Mouse (Mus musculus) left cerebral cortex, adult 2 months (tissue): ENCODE data around the gene Tekt1. TPM values are rescaled to one million over a fixed set of nuclear protein-coding genes. Genes with fewer than 3 reads are reported as not detected.
A peak's percentile ranks its signal among the peaks of the same experiment; 100 is the strongest.

ENCODE experiments used
- DNase-seq, 2 experiments: peaks; one replicate each; pipeline ENCODE4 v3.0.0; 2021 to 2022; ENCODE audit warnings: low spot score in 2 of 2, mixed read lengths in 1 of 2; ENCODE audit errors: extremely low spot score in 1 of 2
- H3K27ac ChIP-seq: fragments of 200-600 bp; 2 replicates; pipeline ENCODE4 v1.8.1; 2022
- H3K4me3 ChIP-seq: fragments of 200-600 bp; 2 replicates; pipeline ENCODE4 v1.8.1; 2022
- CTCF ChIP-seq: fragments of 200-600 bp; IDR thresholded peaks from 2 replicates; pipeline ENCODE4 v1.8.1; 2022; ENCODE audit warnings: antibody characterized with exemption, mild to moderate bottlenecking, moderate library complexity
- intact Hi-C: fragments of 180-260 bp; cut with DNase I; formaldehyde crosslinking; loops from one replicate; pipeline ENCODE4 v1.15.1; 2025
- total RNA-seq, 2 experiments: library from RNA; stranded (reverse); gene quantifications; 2 replicates each; pipeline ENCODE4 v1.2.3; 2021

The Tekt1 gene
- total RNA-seq, 2 experiments from 2014 or later, result 2.3 to 3.6 TPM

DNA sequence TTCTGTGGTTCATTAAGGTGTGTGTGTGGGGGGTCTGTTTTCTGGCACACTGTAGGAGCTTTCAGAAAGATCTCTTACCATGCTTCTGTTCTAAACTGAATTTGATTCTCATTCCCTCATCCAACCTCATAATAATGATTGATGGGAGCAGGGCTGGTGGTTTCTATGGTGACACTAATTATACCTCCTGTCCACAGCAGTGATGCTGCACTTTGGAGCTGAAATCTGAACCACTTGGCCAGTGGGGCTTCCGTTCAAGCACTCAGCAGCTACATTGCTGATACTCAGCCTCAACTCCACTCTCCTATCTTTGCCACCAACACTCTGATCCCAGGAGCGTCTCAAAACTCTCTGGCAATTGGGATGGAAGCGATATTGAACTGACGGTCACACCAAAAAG lies 17.1 kb upstream of the Tekt1 start:
- Histone ChIP-seq H3K4me3 (no peak overlapping the region), H3K27ac (no peak overlapping the region)
- no peak for TF ChIP-seq CTCF
- intact Hi-C loops, result no loop called here
- DNase-seq, result no peak

DNA sequence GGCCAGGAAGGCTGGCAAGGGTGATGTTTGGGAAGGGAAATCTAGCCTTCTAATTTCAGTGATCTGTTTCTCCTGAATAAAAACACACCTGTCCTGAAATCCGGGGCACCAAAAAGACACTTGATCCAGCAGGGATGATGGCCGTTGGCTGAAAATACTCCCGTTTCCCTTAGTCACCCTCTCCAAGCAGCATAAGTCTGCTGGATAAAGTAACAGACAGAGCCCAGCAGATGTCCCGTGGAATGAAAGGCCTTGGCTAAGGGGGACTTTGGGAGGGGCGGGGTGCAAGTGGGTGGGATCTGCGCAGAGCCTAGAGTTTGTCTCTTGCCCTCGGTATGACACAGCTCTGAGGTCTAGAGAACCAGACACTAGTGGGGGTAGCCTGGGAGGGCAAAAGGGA lies 16.0 kb upstream of the Tekt1 start:
- TF ChIP-seq CTCF, result no peak
- H3K27ac ChIP-seq, result no peak overlapping the region
- intact Hi-C loops, result no loop called here

DNA sequence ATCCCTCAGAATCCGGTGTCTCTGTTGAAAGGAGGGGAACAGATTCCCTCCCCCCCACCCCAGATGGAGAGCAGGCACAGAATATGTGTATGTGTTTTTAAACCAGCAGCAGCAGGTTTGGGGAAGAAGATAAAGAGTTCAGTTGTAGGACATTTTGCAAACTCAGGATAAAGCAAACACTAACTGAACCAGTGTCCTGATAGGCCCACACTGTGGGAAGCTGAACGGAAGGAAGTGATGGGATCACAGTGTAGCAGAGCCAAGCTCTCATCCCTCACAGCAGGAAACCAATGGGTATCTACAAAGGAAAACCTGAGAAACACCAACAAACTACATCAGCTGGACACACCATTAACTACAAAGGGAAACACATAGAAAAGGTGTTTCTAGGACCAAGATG lies 14.3 kb upstream of the Tekt1 start:
- no peak for TF ChIP-seq CTCF
- Histone ChIP-seq H3K4me3 (no peak overlapping the region), H3K27ac (no peak overlapping the region)
- intact Hi-C loops, result no loop called here
- no peak for DNase-seq

More for the DNA sequence above, 16.0 kb upstream of the Tekt1 start:
- no peak overlapping the region for H3K4me3 ChIP-seq
- DNase-seq, result no peak

DNA sequence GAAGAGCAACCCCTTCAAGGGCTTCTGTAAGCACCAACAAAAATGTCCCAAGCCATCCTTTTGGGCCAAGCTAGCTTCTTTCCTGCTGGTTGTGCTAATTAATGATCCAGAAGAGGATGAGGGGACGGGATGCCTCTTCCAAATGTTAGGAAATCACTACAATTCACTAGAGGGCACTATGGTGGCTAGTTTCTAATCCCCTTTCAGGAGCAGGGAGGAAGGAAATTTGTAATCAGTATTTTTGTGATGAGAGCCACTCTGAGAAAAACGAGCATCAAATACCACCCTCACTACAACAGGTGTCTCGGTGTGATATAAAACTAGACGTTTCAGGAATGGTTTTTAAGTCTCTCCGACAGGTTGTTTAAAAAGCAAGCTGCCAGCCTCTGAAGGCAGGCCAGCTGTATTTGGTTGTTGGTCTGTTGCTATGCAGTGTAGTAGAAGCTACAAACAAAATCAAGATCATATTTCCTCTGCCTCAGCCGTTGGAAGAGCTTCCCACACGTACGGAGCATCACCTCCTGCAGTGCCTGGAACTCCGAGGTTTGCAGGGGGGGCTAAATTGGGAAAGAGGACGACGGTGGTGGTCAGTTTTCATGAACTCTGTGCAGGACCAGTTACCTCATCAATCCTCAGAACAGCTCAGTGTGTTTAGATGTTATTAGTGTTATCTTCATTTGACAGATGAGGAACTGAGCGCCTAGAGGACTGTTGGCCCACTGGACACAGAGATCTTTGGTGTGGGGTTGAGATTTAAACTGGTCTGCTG lies 7.8 kb upstream of the Tekt1 start:
- intact Hi-C loops, result loop anchor here (5.0 kb wide), 1 partner anchor 57 kb away; no protein-coding TSS in a partner anchor
- Histone ChIP-seq H3K4me3 (no peak overlapping the region), H3K27ac (no peak overlapping the region)
- no peak for DNase-seq
- TF ChIP-seq CTCF, result peak; percentile 31

DNA sequence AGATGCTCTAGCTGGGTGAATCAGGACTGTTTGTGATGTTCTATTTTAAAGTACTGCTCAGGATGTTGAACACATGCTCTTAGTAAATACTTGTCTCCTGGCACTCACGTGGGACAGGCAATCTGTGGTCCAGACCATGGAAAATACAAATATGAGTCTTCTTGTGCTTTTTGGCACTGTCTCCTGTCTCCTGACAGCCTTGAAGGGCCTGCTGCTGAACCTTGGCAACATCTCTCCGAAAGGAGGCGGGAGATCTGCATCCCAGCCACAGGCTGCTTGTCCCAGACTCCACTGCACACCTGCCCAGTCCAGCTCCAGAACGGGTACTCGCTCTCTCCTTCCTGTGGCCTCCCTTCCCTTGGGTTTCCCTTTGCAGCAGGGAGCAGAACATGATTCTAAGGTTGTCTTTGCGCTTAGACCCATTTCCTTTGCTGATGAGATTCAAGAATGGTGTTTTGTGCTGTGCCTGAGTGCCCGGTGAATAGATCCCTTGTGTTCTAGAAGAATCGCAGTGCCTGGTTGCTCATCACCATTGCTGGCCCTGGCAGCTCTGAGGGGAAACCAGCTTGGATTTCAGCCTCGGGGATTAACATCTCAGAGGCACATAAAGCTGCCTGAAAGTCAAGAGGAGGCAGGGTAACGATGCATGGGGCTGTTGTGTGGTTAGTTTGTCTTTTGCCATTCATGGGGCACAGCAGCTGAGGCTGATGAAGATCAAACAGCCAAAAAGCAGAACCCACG lies 5.9 kb upstream of the Tekt1 start:
- TF ChIP-seq CTCF, result no peak
- DNase-seq, result no peak
- Histone ChIP-seq H3K27ac (no peak overlapping the region), H3K4me3 (no peak overlapping the region)
- intact Hi-C loops, result no loop called here

DNA sequence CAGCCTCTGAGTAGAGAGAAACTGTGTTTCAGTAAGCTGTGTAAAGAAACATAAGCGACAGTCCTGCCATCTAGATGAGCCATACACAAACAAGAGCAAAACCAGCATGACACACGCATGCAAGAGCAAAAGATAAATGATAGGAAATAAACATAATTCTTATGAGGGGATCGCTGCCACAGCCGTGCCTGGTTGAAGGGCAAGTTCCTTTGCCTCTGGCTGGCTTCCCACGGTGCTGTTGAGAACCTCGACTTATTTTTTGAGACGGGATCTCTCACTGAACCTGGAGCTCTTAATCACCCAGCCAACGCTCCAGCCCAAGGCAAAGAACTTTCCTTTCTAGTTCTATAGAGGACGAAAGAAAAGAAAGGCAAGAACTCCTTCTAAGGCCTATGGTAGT lies 3.9 kb upstream of the Tekt1 start:
- no peak for DNase-seq
- Histone ChIP-seq H3K4me3 (no peak overlapping the region), H3K27ac (no peak overlapping the region)
- intact Hi-C loops, result no loop called here
- no peak for TF ChIP-seq CTCF

DNA sequence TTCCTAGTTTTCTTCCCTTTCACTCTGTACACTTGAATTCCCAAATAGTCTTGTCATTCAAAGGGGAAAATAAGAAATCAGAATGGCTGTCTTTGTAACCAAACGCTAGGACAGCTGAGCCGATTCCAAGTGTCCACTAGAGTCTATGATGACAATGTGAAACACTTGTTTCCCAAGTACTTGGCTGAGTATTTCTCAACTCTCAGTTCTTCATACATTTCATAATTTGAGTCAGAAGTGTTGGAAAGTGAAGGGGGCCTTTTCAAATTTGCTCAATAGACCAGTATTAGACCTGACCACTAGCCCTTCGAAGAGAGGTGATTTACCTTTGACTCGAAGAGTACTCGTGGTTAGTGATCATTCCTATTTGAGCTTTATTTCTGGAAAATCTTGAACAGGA lies 2.3 kb upstream of the Tekt1 start:
- no peak overlapping the region for H3K27ac ChIP-seq
- no peak for DNase-seq
- no peak for TF ChIP-seq CTCF
- no peak overlapping the region for H3K4me3 ChIP-seq
- intact Hi-C loops, result no loop called here

DNA sequence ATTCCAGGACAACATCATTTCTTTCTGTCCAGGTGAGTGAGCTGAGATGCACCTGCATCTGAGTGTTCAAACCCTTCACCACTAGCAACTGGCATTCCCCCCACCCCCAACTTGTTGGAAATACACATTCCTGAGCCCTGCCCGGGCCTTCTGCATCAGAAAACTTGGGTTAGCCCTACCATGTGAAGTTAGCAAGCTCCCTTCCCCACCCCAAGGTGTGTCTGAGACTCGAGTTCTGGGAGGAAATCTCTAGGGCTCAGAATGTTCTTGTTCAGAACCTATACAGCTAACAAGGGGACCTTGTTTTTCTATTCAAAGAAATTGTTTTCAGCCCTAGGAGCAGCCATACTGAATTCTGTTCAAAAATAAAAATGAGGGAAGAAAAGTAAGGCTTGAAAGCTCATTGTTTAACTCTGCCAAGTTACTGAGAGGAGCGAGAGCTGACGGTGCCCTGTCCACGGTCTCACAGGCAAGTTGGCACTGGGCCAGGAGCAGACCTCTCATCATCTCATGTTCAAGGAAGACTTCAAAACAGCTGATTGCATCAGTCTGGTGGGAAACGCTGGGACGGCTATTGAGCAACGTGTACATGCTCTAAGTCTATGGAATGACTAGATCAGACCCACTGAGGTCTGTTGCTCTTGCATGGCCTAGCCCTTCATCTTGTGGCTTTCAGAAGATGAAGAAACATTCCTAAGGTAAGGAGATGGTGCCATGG lies 1.4 kb upstream of the Tekt1 start:
- TF ChIP-seq CTCF, result no peak
- intact Hi-C loops, result no loop called here
- no peak for DNase-seq
- Histone ChIP-seq H3K4me3 (no peak overlapping the region), H3K27ac (no peak overlapping the region)

DNA sequence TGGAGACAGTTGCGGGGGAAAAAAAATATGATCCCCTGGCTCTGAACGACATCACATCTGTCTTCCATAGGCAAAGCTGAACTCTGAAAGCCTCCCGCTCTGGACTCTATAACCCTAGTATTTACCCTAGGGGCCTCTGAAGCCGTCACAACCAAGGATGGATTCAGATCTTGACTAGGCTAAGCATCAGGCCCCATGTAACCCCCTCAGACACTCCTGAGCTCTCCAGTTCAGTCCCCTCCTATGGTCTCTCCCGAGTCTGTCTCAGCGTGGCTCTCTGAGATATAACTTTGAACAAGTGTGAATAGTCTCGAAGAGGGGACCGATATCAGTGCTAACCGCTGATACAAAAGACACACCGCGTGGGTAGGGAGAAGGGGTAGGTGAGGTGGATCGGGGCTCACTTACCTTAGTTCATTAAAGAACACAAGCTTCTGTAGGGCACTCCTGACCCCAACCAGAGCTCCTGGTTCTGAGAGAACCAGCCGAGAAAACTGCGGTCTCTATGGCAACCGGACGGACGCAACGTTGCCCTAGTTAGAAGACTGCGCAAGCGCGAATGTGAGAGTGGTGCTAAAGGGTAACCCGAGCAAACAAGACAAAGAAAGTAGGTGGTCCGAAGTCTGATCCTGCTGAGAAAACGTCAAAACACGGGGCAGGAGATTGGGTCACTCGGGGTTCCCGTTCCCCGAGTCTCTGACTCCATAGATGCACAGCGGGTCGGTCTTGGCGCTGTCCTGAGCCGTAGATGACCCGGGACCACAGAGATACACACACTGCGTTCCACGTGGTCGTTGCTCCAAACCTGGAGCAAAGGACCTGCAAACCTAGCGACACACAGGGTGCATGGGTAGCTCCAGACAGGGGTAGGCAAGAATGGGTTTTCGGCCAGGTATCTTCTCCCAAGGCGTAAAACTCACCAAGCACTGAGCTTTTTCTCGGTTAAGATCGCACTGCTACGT lies 576 bp downstream of the Tekt1 start:
- Histone ChIP-seq H3K4me3 (peak overlapping the region; percentile 57), H3K27ac (no peak overlapping the region)
- TF ChIP-seq CTCF, result no peak
- intact Hi-C loops, result no loop called here
- DNase-seq, result peak; percentile 59 to 73

DNA sequence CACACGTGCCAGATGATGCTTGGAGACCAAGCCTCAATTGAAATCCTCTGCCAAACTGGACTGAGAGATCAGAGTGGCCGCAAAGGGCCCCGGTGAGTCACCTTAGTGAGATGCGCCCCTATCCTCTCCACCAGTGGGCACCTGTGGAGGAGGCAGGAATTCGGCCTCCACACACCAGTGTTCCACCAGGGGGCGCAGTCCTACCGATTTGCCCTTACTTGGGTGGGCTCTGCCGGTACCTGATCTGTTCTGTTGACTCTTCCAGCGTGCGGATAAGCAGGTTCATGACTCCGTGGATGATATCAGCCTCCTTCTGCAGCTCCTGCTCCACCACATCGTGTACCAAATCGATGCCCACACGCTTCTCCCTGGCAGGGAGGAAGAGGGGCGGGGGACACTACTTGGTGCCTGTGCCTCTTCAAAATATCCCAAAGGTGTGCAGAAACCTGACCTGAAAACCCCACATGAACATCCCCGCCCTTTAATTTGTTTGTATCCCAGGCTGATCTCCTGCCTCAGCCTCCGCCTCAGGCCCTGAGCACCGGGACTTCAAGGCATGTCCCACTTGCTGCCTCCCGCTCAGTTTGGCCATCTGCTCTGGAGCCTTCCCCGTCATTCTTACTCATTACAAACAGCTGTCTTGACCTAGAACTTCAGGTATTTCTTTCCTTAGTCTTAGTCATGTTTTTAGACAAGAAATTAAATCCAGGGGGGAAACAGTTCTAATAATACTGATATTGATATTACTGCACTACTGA lies 7.1 kb downstream of the Tekt1 start:
- Histone ChIP-seq H3K4me3 (peak overlapping the region; percentile 15; the same call in 1 of the 2 replicates), H3K27ac (no peak overlapping the region)
- DNase-seq, result peak; percentile 60 to 70
- intact Hi-C loops, result loop anchor here (2.0 kb wide), 1 partner anchor 74 kb away; no protein-coding TSS in a partner anchor
- TF ChIP-seq CTCF, result peak; percentile 89

DNA sequence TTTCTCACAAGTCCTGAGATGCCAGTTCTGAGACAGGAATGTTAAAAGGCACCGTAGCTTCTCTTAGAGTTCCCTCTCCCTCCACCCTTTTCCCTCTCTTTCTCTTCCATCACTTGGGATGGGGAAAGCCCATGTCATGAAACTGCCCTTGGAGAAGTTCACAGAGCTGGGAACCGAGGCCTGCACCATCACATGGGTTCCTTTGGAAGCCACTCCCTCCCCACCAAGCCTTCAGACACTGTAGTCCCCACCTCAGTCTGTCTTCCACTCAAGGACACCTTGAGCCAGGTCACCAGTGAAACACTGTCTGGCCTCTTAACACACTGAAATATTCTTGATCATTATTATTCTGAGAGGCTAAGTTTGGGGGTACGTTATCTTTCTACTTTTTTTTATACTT lies 9.1 kb downstream of the Tekt1 start:
- intact Hi-C loops, result no loop called here
- no peak for DNase-seq
- H3K27ac ChIP-seq, result no peak overlapping the region
- no peak overlapping the region for H3K4me3 ChIP-seq
- TF ChIP-seq CTCF, result no peak
